Mouse (Mus musculus) layer of hippocampus, postnatal 10 days (tissue): ENCODE measurements around the gene Celf1. TPM values are rescaled to one million over a fixed set of nuclear protein-coding genes. Genes with fewer than 3 reads are reported as not detected.
A peak's percentile ranks its signal among the peaks of the same experiment; 100 is the strongest.
"Not testable (repeated sequence)": the region's sequence is repeated elsewhere in the genome, so short reads cannot be mapped to it uniquely, and the experiment has no call there.

Source experiments
- DNase-seq, 2 experiments: peaks; one replicate each; pipeline ENCODE4 v3.0.0; 2021; ENCODE audit warnings: low spot score in 2 of 2
- total RNA-seq, 2 experiments: library from RNA; stranded (reverse); gene quantifications; 2 replicates each; pipeline ENCODE4 v1.2.3; 2021

Celf1 gene
- total RNA-seq, 2 experiments from 2014 or later: 109 to 116 TPM

DNA sequence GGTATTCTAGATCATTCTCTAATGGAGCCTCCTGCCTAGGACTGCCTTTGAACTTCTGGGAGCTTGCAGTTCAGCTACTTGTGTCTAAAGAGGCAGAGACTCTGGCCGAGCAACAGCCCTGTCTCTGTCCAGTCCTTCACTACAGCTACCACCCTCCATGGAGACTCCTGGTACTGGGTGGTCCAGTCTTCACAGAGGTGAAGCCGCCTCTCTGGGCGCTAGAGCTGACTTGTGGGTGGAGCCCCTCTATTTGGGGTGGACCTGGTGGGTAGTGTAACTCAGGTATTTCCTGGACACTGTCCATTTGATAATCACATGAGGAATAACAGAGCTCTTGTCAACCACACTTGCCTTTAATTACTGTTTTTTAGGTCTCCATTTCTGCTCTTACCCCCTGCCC is 79.7 kb downstream of the Celf1 start:
- DNase-seq: no peak

- DNase-seq: not testable (repeated sequence)
Measured at GRCm38 (mm10) chr2:91022266-91022665, 82.1 kb downstream of the Celf1 start.

GRCm38 (mm10) chr2:91023131-91023530 is 82.9 kb downstream of the Celf1 start:
- no peak for DNase-seq

- DNase-seq: no peak
Measured at GRCm38 (mm10) chr2:91023956-91024355, 83.8 kb downstream of the Celf1 start.

DNA sequence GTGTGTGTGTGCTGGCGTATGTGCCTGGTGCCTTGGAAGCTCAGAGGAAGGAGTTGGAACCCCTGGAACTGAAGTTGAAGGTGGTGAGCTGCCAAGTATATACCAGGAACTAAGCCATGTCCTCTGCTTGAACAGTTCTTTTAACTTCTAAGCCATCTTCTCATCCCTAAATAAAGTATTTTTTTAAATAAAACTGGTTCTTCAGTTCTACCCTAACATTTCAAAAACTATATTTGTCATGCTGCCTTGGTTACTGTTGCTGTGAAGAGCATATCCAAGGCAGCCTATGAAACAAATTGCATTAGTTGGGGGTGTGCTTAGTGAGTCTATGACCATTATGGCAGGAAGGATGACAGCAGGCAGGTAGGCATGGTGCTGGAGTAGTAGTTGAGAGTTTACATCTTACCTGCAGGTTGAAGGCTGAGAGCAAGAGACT is 84.9 kb downstream of the Celf1 start:
- peak in 1 of 2 experiments; percentile 34 for DNase-seq

DNA sequence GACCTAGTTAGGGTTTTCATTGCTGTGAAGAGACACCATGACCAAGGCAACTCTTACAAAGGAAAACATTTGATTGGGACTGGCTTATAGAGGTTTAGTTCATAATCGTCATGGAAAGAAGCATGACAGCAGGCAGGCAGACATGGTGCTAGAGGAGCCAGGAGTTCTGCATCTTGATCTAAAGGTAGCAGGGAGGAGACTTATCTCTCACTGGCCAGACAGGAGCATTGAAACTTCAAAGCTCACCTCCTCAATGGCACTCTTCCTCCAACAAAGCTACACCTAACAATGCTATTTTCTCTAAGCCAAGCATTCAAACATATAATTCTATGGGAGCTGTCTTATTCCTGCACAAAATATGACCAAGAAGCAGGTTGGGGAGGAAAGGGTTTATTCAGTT is 86.3 kb downstream of the Celf1 start:
- DNase-seq: no peak

GRCm38 (mm10) chr2:91027391-91028214 is 87.4 kb downstream of the Celf1 start:
- DNase-seq: no peak

GRCm38 (mm10) chr2:91031216-91031615 is 91.0 kb downstream of the Celf1 start:
- DNase-seq: no peak

DNA sequence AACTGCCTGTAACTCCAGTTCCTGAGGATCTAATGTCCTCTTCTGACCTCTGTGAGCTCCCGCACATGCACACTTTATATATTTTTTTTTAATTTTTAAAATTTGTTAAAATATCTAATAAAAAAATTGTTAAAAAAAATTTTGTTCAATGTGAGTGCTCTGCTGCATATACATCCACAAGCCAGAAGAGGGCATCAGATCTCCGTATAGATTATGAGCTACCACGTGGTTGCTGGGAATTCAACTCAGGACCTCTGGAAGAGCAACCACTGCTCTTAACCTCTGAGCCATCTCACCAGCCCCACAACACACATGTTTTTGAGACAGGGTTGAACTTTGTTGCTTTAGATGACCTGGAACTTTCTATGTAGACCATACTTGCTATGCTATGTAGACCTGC is 92.8 kb downstream of the Celf1 start:
- no peak for DNase-seq

DNA sequence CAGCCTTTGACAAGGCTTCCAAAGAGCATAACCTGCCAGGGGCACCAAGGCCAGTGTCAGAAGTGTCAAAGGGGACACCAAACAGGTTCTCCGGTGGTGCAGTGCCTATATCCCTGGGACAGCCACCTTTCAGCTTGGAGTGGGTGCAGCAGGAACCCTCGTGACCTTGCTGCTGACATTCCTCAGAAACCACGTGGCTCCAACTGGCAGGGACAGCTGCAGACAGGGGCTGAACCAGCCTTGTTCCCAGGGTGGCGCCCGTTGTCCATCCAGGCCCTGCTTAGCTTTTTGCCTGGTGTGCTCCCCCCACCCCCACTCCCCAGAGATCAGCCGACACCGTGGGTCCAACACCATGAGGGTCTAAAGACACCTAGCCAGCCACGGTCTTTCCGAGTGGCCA is 95.2 kb downstream of the Celf1 start, which contains the start of gene Rapsn:
Gene Rapsn, plus strand, starts transcription at position 236 of the 400 bp plus-strand sequence.
- no peak for DNase-seq

DNA sequence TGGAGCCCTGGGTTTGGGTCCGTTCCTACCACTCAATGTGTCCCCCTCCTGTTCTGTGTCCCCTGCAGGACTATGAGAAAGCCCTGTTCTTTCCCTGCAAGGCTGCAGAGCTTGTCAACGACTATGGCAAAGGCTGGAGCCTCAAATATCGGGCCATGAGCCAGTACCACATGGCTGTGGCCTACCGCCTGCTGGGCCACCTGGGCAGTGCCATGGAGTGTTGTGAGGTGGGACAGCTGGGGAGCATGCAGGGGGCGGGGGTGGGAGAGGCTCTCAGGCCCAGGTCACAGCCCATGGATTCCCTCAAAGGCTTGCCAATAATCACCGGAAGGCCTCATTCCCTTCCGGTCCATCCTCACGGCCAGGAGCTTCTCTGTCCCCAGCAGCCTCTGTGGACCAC is 101.6 kb downstream of the Celf1 start:
- no peak for DNase-seq

- no peak for DNase-seq
Measured at GRCm38 (mm10) chr2:91042651-91043398, 102.6 kb downstream of the Celf1 start.

DNA sequence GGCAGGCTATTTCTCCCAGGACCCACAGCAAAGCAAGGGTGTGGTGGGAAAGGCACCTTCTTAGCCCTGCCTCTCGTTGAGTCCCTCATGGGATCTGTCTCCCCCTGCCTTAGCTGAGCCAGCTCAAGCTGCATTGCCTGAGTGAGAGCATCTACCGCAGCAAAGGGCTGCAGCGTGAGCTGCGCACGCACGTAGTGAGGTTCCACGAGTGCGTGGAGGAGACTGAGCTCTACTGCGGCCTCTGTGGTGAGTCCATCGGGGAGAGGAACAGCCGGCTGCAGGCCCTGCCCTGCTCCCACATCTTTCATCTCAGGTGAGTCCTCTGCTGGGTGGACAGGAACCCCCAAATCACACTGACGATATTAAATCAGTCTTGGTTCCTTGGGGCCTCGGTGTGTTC is 104.5 kb downstream of the Celf1 start:
- no peak for DNase-seq

DNA sequence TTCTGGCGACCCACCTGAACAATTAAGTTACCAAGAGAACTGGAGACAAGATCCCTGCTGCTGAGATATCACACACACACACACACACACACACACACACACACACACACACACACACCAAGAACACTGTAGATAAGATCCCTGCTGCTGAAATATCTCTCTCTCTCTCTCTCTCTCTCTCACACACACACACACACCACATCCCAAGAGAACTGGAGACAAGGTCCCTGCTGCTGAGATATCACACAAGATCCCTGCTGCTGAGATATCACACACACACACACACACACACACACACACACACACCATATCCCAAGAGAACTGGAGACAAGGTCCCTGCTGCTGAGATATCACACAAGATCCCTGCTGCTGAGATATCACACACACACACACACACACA is 105.6 kb downstream of the Celf1 start:
- not testable (repeated sequence) for DNase-seq

- no peak for DNase-seq
Measured at GRCm38 (mm10) chr2:91047359-91047758, 107.2 kb downstream of the Celf1 start.

DNA sequence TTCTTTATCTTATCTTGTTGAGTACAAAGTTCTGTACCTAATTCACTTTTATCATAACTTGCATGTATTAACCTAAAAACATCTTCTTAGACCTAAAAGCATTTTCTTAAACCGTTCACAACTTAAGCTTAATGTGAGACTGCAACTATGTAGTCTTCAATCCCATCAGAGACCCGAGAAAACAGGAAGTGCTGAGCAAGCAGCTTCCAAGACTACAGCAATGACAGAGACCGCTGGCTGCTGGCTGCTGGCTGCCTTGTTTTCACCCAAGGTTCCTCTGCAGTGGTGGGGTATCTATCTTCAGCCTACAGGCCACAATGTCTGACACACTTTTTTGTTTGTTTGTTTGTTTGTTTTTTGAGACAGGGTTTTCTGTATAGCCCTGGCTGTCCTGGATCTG is 111.7 kb downstream of the Celf1 start:
- no peak for DNase-seq

DNA sequence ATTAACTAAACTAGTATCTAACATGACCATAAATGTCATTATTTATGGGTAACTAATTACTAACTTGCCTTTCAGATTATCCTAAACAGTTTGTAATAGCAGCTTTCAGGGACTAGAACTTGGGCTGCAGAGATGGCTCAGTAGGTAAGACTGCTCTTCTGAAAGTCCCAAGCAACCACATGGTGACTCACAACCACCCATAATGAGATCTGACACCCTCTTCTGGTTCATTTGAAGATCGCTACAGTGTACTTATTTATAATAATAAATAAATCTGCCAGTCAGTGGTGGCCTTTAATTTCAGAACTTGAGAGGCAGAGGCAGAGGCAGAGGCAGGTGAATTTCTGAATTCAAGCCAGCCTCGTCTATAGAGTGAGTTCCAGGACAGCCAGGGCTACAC is 112.6 kb downstream of the Celf1 start:
- no peak for DNase-seq

DNA sequence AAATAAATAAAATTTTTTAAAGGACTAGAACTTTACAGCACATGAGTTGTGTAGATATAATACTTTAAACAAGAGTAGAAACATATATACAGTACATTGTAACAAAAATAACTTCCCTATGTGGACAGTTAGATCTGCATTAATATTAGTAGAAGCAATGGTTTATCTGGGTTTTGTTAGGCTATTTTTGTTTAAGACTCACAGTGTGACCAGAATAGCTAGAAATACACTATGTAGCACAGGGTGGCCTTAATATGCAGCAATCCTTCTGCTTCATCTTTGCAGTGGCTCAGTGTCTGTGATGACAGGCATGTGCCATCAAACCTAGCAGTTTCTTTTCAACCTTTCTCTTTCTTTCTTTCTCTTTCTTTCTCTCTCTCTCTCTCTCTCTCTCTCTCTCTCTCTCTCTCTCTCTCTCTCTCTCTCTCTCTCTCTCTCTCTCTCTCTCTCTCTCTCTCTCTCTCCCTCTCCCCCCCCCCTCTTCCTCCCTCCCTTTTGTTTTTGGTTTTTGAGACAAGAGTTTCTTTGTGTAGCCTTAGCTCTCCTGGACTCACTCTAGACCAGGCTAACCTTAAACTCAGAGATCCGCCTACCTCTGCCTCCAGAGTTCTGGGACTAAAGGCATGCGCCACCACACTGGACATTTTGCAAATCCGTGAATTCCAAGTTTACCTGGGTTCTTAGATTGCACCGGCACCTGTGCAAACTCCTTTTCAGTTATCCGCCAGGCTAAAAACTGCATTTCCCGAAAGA is 113.2 kb downstream of the Celf1 start:
- DNase-seq: no peak

- DNase-seq: peak; percentile 96 to 98
Measured at GRCm38 (mm10) chr2:91053934-91054382, 113.8 kb downstream of the Celf1 start, which contains the start of gene Psmc3. Gene Psmc3, plus strand, starts transcription at chr2:91054009.

DNA sequence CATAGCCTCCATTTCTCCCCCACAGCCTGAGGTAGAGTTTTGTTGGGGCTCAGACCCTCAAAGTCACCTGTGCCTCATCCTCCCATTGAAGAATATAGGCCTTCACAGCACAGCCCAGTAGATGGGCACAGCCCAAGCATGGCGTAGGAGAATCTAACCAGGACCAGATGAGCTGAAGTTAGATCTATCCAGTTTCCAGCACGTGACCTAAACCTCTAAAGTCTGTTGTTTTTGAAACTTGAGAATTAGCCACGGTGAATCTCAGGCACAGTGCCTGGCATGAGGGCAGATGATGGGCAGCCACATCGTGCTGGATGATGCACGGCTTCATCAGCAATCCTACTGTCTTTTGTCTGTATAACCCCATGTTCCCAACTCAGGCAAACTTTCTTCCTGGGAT is 118.3 kb downstream of the Celf1 start:
- DNase-seq: no peak

- no peak for DNase-seq
Measured at GRCm38 (mm10) chr2:91059376-91059775, 119.2 kb downstream of the Celf1 start.
